Mouse (Mus musculus) adrenal gland, adult 18-20 months (tissue): ENCODE measurements around the gene Psmd6. TPM values are rescaled to one million over a fixed set of nuclear protein-coding genes. Genes with fewer than 3 reads are reported as not detected.

ENCODE experiments used
- DNase-seq, 2 experiments: peaks; one replicate each; pipeline ENCODE4 v3.0.0; 2021 to 2022; ENCODE audit warnings: low spot score in 2 of 2
- total RNA-seq, 2 experiments: library from RNA; stranded (reverse); gene quantifications; 1 replicate in 1 of 2; 2 replicates in 1 of 2; pipeline ENCODE4 v1.2.3; 2021

Gene Psmd6
- total RNA-seq, 2 experiments from 2014 or later, result 109 to 127 TPM

GRCm38 (mm10) chr14:14065142-14065498, 55.7 kb downstream of the Psmd6 start:
- DNase-seq, result no peak

GRCm38 (mm10) chr14:14064486-14065141, 56.2 kb downstream of the Psmd6 start:
- DNase-seq, result no peak

GRCm38 (mm10) chr14:14063382-14063781, 57.4 kb downstream of the Psmd6 start:
- no peak for DNase-seq

GRCm38 (mm10) chr14:14062531-14063245, 58.1 kb downstream of the Psmd6 start:
- no peak for DNase-seq

Other genes with a start within 250 kb of the Psmd6 start
- gene Gm281, start 206.5 kb downstream of the Psmd6 start, total RNA-seq, result not detected
- gene Atxn7, start 159.5 kb downstream of the Psmd6 start, total RNA-seq, result 10 to 100 TPM; 24.0 to 31.2 TPM
- 10 to 100 TPM; 84.2 to 91.5 TPM for gene Thoc7, start 159.1 kb downstream of the Psmd6 start, total RNA-seq
- not detected for gene Olfr720, start 65.9 kb upstream of the Psmd6 start, total RNA-seq
- gene Olfr31, start 201.8 kb upstream of the Psmd6 start, total RNA-seq, result not detected
- 1 to 10 TPM; 5.6 to 8.0 TPM for gene Il3ra, start 225.3 kb upstream of the Psmd6 start, total RNA-seq